Mouse (Mus musculus): Measurements from ENCODE around the gene Gpr171.

The Gpr171 gene

DNA sequence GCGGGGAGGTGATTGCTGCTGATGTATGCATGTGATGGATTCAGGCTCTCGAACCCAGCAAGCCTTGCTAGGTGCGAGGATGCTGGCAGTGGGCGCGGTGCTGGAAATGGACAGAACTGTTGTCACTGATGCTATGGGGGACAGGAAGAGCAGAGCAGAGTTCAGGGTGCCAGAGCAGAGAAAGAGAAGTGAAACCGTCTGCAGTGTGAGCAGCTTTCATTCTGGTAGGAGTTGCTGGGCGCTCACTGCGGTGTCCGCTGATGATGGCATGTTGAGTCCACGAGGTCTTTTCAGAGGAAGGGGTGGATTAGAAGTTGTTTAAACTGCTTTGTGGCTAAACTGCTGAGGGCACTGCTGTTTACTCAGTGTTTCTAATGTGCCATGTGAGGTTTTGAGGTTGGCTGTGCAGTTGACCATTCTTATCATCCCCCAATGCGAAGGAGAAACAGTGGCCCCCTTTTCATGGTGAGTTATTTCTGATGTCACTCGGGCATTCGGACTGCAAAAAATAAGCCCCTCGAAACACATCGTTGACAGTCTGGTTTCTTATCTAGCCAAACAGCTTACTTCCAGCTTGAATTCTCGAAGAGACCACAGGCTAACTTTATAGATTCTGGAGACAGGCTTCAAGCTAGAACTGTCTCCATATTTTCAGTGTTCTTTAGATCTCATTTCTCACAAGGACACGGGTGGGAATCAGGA is 46.6 kb downstream of the Gpr171 start:
- DNase-seq (ENCODE audit: inconsistent ontology term): no peak
